In the genomic region with DNA sequence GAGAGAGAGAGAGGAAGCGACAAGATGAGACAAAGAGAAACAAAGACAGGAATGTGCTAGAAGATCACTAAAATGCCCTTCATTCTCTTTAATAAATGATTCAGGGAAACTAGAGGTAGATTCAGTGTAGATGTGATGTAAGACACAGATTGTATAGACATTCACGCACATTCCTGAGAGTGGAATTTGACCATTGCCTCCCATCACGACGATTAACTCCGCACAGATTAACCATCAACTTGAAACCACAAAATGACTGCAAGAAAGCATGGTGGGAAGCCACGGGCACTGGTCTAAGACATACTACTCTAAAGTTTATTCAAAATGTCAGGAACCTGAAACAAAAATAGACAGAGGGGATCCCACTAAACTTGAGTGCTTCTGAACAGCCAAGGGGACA, we compare ENCODE assay signal across 21 mouse cellular contexts. TPM values are rescaled to one million over a fixed set of nuclear protein-coding genes. Genes with fewer than 3 reads are reported as not detected.
"Had no signal": no experiment of that assay in that cellular context is flagged by ENCODE, and none has a peak within 500 bp of the region (broad histone marks: within the 10 kb centered on the region; RNA-seq: fewer than 3 reads in every experiment).

No protein-coding gene starts in this region.

- ATAC-seq: liver, embryonic 12.5 days had no signal

- H3K9ac ChIP-seq: limb, embryonic 15.5 days; liver, embryonic 12.5 days; lung, embryonic 14.5 days; midbrain, embryonic 12.5 days had no signal

- H3K4me3 ChIP-seq: left cerebral cortex, adult 2 months; limb, embryonic 15.5 days; liver, embryonic 12.5 days; megakaryocyte, embryonic 14.5 days; midbrain, embryonic 12.5 days had no signal

- H3K4me1 ChIP-seq: limb, embryonic 15.5 days; liver, embryonic 12.5 days; midbrain, embryonic 12.5 days had no signal

- H3K36me3 ChIP-seq: limb, embryonic 15.5 days; liver, embryonic 12.5 days; midbrain, embryonic 12.5 days had no signal

- DNase-seq: lung, embryonic 14.5 days; lung, postnatal 14 days; right cerebral cortex, adult 18-20 months; right cerebral cortex, postnatal 25 days; thymus, postnatal 36 days had no signal

- H3K27me3 ChIP-seq: limb, embryonic 15.5 days; midbrain, embryonic 12.5 days had no signal

- H3K9me3 ChIP-seq: limb, embryonic 15.5 days; liver, embryonic 12.5 days; midbrain, embryonic 12.5 days had no signal

- H3K4me2 ChIP-seq: limb, embryonic 15.5 days; liver, embryonic 12.5 days; lung, embryonic 14.5 days; midbrain, embryonic 12.5 days had no signal

- H3K27ac ChIP-seq: left cerebral cortex, adult 2 months; limb, embryonic 15.5 days; liver, embryonic 12.5 days; macrophage; midbrain, embryonic 12.5 days had no signal

RNA-seq across cellular contexts. Expression of gene Gm17416, which starts 1.2 kb away (rescaled TPM):
- total RNA-seq: layer of hippocampus, adult 8-10 months; layer of hippocampus, postnatal 25 days; left cerebral cortex, adult 2 months; left cerebral cortex, postnatal 14 days; midbrain, postnatal 0 days had no signal
- polyA plus RNA-seq: limb, embryonic 11.5 days; limb, embryonic 15.5 days; liver, embryonic 12.5 days; liver, embryonic 16.5 days; lung, embryonic 14.5 days; macrophage; midbrain, embryonic 12.5 days; midbrain, postnatal 0 days; neural tube, embryonic 14.5 days; small intestine, adult 2 months; stomach, embryonic 16.5 days; thymus, postnatal 0 days had no signal

RNA-seq across cellular contexts. Expression of gene Defb21, which starts 2.2 kb away (rescaled TPM):
- total RNA-seq: layer of hippocampus, adult 8-10 months; layer of hippocampus, postnatal 25 days; left cerebral cortex, adult 2 months; left cerebral cortex, postnatal 14 days; midbrain, postnatal 0 days had no signal
- polyA plus RNA-seq: limb, embryonic 11.5 days; limb, embryonic 15.5 days; liver, embryonic 12.5 days; liver, embryonic 16.5 days; lung, embryonic 14.5 days; macrophage; midbrain, embryonic 12.5 days; midbrain, postnatal 0 days; neural tube, embryonic 14.5 days; small intestine, adult 2 months; stomach, embryonic 16.5 days; thymus, postnatal 0 days had no signal

RNA-seq across cellular contexts. Expression of gene Defb19, which starts 9.8 kb away (rescaled TPM):
- total RNA-seq: layer of hippocampus, adult 8-10 months; layer of hippocampus, postnatal 25 days; left cerebral cortex, adult 2 months; left cerebral cortex, postnatal 14 days; midbrain, postnatal 0 days had no signal
- polyA plus RNA-seq: limb, embryonic 11.5 days; limb, embryonic 15.5 days; liver, embryonic 12.5 days; liver, embryonic 16.5 days; lung, embryonic 14.5 days; macrophage; midbrain, embryonic 12.5 days; midbrain, postnatal 0 days; neural tube, embryonic 14.5 days; small intestine, adult 2 months; stomach, embryonic 16.5 days had no signal

RNA-seq across cellular contexts. Expression of gene Defb45, which starts 28.9 kb away (rescaled TPM):
- total RNA-seq: layer of hippocampus, adult 8-10 months; layer of hippocampus, postnatal 25 days; left cerebral cortex, adult 2 months; left cerebral cortex, postnatal 14 days; midbrain, postnatal 0 days had no signal
- polyA plus RNA-seq: limb, embryonic 11.5 days; limb, embryonic 15.5 days; liver, embryonic 12.5 days; liver, embryonic 16.5 days; lung, embryonic 14.5 days; macrophage; midbrain, embryonic 12.5 days; midbrain, postnatal 0 days; neural tube, embryonic 14.5 days; small intestine, adult 2 months; stomach, embryonic 16.5 days; thymus, postnatal 0 days had no signal

RNA-seq across cellular contexts. Expression of gene Defb29, which starts 30.4 kb away (rescaled TPM):
- total RNA-seq: layer of hippocampus, adult 8-10 months; layer of hippocampus, postnatal 25 days; left cerebral cortex, adult 2 months; left cerebral cortex, postnatal 14 days; midbrain, postnatal 0 days had no signal
- polyA plus RNA-seq: limb, embryonic 11.5 days; limb, embryonic 15.5 days; liver, embryonic 12.5 days; liver, embryonic 16.5 days; lung, embryonic 14.5 days; macrophage; midbrain, embryonic 12.5 days; midbrain, postnatal 0 days; neural tube, embryonic 14.5 days; small intestine, adult 2 months; stomach, embryonic 16.5 days; thymus, postnatal 0 days had no signal
